Mouse (Mus musculus): ENCODE results near the gene Stat3.
A peak's percentile ranks its signal among the peaks of the same experiment; 100 is the strongest.

Stat3 gene

GRCm38 (mm10) chr11:100964180-100964579 is 24.8 kb upstream of the Stat3 start:
- no peak for DNase-seq (ENCODE audit: low read depth, low spot score)

GRCm38 (mm10) chr11:100963647-100964046 is 24.3 kb upstream of the Stat3 start:
- no peak for DNase-seq (ENCODE audit: low read depth, low spot score)

GRCm38 (mm10) chr11:100962371-100962911 is 23.1 kb upstream of the Stat3 start:
- DNase-seq (ENCODE audit: low read depth, low spot score) = peak; percentile 54

- peak; percentile 86 for DNase-seq (ENCODE audit: low read depth, low spot score)
Measured at GRCm38 (mm10) chr11:100960540-100960939, 21.2 kb upstream of the Stat3 start.

GRCm38 (mm10) chr11:100959826-100960225 is 20.5 kb upstream of the Stat3 start:
- DNase-seq (ENCODE audit: low read depth, low spot score) = no peak

- peak; percentile 87 for DNase-seq (ENCODE audit: low read depth, low spot score)
Measured at GRCm38 (mm10) chr11:100959464-100959810, 20.1 kb upstream of the Stat3 start.

- peak; percentile 43 for DNase-seq (ENCODE audit: low read depth, low spot score)
Measured at GRCm38 (mm10) chr11:100958613-100959463, 19.5 kb upstream of the Stat3 start.

GRCm38 (mm10) chr11:100957915-100958469 is 18.7 kb upstream of the Stat3 start:
- DNase-seq (ENCODE audit: low read depth, low spot score) = peak; percentile 43

- peak; percentile 94 for DNase-seq (ENCODE audit: low read depth, low spot score)
Measured at GRCm38 (mm10) chr11:100957244-100957643, 17.9 kb upstream of the Stat3 start.

GRCm38 (mm10) chr11:100949540-100949939 is 10.2 kb upstream of the Stat3 start:
- no peak for DNase-seq (ENCODE audit: low read depth, low spot score)

GRCm38 (mm10) chr11:100948317-100948716 is 9.0 kb upstream of the Stat3 start:
- no peak for DNase-seq (ENCODE audit: low read depth, low spot score)

- peak; percentile 59 for DNase-seq (ENCODE audit: low read depth, low spot score)
Measured at GRCm38 (mm10) chr11:100947548-100947947, 8.2 kb upstream of the Stat3 start.

GRCm38 (mm10) chr11:100946862-100947261 is 7.5 kb upstream of the Stat3 start:
- DNase-seq (ENCODE audit: low read depth, low spot score) = no peak

GRCm38 (mm10) chr11:100942388-100942787 is 3.0 kb upstream of the Stat3 start:
- no peak for DNase-seq (ENCODE audit: low read depth, low spot score)

- peak; percentile 47 for DNase-seq (ENCODE audit: low read depth, low spot score)
Measured at GRCm38 (mm10) chr11:100938711-100939511, 429 bp downstream of the Stat3 start.

GRCm38 (mm10) chr11:100938112-100938511 is 1.2 kb downstream of the Stat3 start:
- no peak for DNase-seq (ENCODE audit: low read depth, low spot score)

- no peak for DNase-seq (ENCODE audit: low read depth, low spot score)
Measured at GRCm38 (mm10) chr11:100937295-100937694, 2.0 kb downstream of the Stat3 start.

- DNase-seq (ENCODE audit: low read depth, low spot score) = peak; percentile 52
Measured at GRCm38 (mm10) chr11:100935373-100936355, 3.7 kb downstream of the Stat3 start.

- peak; percentile 26 for DNase-seq (ENCODE audit: low read depth, low spot score)
Measured at GRCm38 (mm10) chr11:100931254-100931921, 8.0 kb downstream of the Stat3 start.

- peak; percentile 21 for DNase-seq (ENCODE audit: low read depth, low spot score)
Measured at GRCm38 (mm10) chr11:100930611-100931010, 8.7 kb downstream of the Stat3 start.

All from R1 (cell line).